Mouse (Mus musculus) ES-CJ7 (cell line): ENCODE measurements around the gene Tmem200b.

ENCODE experiments used
- DNase-seq: peaks from one replicate; pipeline ENCODE4 v3.0.0; 2011; ENCODE audit warnings: low read depth, low spot score

Tmem200b gene

DNA sequence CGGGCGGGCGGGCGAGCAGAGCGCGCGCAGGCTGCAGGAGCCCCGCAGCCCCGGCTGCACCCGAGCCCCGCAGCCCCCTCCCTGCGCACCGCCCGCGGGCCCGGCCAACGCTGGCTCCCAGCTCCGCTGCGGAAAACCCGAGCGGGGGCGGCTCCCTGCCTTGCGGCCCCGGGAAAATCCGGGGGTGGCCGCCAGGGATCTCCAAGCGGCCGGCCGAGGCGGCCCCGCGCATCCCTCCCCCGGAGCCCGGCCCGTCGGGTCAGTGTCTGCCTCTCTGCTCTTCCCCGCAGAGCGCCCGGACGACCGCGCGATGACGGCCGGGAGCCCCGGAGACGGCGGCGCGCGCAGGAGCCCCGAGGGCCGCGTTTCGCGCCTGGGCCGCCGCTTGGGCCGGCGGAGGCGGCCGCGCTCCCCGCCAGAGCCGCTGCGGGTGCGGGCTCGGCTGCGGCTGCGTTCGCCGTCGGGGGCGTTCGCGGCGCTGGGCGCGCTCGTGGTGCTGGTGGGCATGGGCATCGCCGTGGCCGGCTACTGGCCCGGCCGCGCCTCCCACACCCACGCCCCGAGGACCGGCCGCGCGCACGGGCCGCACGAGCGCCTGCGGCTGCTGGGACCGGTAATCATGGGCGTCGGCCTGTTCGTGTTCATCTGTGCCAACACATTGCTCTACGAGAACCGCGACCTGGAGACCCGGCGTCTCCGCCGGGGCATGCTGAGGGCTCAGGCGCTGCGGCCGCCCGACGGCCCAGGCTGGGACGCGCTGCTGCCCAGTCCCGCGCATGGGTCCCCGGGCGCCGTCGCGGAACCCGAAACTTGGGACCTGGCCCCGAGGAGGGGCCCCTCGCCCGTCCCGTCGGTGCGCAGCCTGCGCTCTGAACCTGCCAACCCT lies at the start of gene Tmem200b:
Tmem200b (plus strand) TSS at position 311 of the 886 bp plus-strand sequence.
- DNase-seq: no peak

DNA sequence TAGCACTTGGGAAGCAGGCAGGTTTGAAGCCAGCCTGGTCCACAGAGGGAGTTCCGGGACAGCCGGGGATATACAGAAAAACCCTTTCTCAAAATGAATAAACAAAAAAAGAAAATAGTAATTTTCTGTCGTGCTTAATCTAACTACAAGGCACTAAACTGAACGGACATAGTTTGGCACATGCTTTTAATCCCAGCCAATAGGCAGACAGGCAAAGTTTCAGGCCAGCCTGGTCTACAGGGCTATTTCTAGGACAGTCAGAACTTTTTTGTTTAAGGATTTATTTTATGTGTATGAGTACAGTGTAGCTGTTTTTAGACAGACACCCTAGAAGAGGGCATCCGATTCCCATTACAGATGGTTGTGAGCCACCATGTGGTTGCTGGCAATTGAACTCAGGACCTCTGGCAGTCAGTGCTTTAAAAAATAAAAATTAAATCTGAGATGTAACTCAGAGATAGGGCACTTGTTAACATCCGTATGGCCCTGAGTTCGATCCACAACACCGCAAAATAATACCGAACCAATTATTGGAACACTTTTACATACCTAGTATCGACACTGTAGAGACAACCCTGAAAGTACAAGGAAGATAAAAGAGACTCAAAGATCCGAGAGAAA lies 48.8 kb upstream of the Tmem200b start:
- DNase-seq: no peak

DNA sequence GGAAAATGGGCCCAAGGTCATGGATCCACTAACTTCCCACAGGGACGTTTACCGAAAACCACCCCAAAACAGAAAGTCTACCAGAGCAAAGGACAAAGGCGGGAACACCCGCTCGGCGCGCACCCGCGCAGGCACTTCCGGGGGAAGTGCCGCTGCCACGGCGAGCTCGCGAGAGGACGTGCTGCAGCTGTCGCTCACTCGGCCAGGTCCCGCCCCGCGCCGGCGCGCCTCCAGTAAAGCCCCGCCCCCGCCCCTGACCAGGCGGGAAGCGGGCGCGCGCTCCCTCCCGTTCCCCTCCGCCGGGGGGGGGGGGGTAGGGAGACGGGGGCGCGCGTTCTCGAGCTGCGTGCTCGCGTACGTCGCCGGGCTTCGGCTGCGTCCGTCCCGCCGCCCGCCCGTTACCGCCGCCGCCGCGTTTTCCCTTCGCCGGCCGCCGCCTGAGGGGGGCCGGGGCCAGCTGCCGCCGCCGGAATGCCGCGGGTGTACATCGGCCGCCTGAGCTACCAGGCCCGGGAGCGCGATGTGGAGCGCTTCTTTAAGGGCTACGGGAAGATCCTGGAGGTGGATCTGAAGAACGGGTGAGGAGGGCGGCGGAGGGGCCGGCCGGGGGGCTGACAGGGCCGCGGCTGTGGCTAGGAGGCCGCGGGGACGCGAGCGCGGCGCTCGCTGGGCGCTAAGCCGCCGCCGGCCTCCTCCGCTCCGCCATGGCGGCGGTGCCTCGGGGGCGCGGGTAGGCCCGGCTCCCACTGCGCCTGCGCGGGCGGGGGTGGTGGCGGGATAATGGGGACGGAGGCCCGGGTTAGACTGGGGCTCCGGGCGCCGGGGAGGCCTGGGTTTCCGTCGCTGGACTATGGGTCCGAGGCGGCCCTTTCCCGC lies 48.0 kb upstream of the Tmem200b start, which contains the start of gene Srsf4:
Srsf4 (plus strand) TSS at position 325 of the 876 bp plus-strand sequence.
- peak; percentile 95 for DNase-seq

DNA sequence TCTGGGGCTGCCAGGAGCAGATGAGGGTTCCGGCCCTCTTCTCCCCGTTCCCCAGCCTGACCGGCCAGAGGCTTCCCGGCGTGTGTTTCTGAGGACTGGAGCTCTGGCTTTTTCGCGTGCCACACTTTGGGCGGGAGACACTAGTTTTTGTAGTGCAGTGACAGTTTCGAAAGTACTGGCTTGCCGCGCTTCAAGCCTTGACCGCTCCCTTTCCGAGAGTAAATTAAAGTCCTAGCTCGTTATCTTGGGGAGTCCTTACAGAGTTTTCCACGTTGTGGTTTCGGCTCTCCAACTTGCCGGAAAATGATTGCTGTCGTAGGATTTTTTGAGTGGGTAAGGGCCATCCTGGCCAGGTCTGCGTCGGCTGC lies 47.4 kb upstream of the Tmem200b start:
- no peak for DNase-seq

DNA sequence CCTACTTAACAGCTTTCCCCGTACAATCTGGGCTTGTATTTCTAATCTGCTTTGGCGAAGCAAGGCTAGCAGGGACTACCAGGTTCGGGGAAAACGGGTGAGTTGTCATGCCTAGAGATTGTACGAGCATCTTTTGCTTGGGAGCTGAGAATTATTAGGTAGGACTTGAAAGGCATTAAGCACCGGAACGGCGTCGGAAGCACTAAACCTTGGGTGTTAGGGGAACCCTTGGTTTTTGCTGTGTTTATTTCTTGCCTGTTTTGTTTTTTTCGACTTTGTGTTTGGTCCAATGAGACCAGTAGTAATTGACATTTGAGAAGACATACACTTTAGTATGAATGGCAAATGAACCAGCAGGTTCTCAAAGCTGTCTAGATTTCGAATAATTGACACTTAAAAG lies 47.0 kb upstream of the Tmem200b start:
- no peak for DNase-seq

DNA sequence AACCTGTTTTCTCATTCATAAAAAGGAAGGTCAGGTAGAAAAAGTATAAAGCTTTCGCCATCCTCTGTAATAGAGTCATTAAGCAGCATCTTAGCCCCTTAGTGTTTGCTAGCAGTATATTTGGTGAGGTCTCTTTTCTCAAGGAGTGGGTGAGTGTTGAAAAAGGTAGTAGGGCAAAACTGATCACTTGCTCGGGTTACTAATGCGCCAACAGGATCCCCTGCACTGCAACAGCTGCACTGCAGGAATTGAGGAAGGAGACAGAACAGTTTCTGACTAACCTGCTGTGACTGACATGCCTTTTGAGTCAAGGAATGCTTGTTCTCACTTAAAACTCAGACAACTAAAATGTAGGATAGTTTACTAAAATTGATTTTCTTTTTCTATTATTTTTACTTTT lies 46.3 kb upstream of the Tmem200b start:
- no peak for DNase-seq

DNA sequence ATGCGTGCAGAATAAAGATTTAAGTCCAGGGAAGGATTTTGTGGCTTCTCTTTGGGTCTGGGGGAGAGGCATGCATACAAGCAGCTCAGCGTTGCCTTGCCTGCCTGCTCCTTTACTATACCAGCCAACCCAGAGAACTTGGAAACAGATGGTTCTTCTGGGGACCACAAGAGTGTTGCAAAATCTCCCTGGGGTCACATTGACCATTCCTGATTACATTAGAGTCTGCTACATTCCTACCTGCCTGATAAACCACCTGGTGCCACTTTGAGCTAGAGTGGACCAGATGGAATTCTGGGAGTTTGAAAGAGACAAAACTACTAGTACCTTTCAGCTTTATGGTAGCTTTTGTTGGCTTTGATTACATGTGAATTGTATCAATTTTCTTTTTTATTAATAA lies 44.7 kb upstream of the Tmem200b start:
- DNase-seq: no peak

DNA sequence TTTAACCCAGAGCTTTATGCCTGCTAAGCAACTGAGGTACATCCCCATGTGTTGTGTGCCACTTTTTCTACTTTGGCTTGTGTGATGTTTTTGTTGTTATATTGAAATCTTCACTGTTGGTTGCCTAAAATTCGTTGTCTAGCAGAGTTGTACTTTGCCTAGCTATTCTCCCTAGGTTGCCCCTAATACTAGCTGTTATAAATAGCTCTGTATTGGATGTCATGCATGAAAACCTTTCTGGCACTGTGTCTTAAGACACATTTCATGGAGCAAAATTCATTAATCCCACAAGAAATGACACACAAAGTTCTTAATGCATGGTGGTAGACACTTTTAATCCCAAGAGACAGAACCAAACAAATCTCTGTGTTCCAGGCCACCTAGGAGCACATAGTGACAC lies 41.9 kb upstream of the Tmem200b start:
- DNase-seq: no peak

DNA sequence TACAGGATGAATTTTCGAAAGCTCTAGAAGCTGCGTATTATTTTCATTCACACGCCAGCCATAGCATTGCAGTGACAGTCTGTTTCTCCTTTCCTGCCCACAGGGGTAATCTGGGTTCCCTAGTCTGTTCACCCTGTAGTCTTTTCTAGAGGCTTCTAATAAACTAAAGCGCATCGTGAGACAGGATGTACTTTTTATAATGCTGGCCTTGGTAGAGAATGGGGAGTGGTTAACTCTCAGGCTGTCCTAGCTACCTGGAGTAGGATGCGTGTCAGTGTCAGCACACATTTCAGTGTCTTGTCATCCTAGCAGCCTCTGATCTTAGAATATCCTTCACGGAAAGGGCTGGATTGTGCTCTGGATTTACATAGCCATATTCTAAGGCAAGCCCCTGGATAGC lies 40.3 kb upstream of the Tmem200b start:
- no peak for DNase-seq

DNA sequence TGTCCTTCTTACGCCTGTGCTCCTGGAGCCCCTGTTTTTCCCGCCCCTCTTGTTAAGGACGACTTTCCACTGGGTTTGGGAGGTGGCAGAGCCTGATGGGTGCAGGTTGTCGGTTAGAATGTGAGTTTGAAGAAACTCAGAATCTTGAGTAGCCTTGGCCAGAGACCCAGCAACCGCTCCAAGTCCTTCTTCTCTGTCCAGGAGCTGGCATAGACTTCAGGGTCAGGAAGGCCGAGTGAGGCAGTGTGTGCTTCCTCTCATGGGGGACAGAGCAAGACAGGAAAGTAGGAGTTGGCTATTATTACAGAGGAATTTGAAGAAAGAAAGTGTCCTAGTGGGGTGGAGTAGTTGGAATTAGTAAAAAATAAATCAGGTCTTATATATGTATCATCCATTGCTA lies 38.0 kb upstream of the Tmem200b start:
- DNase-seq: no peak

DNA sequence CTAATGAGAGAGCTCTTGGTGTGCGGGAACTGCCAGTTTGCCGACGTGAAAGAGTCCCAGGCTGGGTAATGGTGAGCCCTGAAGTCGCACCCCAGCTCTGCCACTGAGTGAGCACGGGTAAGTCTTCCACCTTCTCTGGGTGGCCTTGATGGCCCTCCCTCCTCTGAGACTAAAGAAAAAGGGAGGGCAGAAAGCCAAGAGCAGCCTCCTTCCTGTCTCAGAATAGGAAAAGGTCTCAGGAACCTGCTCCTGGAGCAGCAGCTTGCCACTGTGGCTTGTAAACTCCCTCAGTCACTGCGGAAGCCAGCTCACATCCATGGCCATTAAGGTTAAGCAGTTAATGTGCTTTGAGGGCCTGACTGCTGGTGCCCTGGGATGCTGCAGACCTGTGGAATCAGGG lies 36.2 kb upstream of the Tmem200b start:
- no peak for DNase-seq

DNA sequence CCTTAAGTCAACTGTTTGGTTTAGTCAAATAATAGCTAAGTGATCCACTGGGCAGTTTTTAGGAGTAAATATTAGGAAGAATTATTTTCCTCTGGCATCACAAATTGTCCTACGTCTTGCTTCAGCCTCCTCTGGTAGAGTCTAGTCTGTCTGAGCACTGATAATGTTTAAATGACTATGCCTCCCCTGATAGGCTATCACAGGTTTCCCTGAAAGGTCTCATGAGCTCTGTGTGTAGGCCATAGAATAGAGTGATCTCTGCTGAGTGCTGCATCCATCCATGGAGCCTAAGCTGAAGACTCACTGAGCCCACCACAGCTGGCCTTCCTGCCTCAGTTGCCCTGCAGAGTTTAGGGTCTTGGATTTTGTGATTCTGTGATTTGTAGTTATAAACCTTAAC lies 33.0 kb upstream of the Tmem200b start:
- DNase-seq: no peak

DNA sequence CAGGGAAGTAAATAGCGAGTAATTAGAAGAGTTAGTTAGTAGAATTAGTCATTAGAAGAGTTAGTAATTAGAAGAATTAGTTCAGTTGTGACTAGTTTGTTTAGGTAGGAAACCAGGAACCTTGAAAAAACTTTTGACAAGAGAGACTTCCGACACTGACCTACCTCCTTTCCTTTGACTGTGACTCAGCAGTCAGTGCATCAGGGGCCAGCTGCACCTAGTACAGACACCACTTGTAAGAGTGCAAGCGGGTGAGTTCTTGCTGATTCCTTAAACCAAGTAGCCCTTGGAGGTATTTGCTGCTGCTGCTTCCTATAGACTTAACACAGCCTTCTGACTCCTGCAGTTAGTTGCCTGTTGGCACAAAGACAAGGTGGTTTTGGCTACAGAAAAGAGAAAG lies 30.9 kb upstream of the Tmem200b start:
- no peak for DNase-seq

DNA sequence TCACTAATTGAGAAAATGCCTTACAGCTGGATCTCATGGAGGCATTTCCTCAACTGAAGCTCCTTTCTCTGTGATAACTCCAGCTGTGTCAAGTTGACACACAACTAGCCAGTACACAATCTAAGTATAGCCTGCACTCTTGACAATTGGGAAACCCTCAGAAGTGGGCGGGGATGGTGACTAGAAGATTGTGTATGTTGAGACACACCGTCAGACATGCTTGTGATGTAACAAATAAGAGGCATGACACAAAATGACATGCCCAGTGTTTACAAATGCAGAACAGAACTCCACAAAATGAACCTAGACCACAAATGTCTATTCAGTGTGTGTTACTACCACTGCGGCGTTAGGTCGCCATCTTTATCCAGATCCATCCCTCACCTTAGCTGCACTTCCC lies 24.5 kb upstream of the Tmem200b start:
- DNase-seq: no peak

DNA sequence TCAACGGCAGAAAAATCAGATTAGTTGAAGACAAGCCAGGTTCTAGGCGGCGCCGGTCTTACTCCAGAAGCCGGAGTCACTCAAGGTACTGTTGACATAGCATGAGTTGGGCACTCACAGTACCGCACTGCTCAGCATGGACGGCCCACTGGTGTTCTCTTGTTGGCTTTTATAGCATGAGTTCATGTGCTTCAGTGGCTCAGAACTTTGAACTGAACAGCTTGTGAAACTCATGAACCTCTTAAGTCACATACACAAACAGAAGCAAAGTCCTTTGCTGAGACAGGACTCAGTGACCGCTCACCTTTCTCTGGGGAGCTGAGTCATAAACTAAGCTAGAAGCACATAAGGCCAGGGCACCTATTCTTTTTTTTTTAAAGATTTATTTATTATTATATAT lies 23.8 kb upstream of the Tmem200b start:
- DNase-seq: no peak

DNA sequence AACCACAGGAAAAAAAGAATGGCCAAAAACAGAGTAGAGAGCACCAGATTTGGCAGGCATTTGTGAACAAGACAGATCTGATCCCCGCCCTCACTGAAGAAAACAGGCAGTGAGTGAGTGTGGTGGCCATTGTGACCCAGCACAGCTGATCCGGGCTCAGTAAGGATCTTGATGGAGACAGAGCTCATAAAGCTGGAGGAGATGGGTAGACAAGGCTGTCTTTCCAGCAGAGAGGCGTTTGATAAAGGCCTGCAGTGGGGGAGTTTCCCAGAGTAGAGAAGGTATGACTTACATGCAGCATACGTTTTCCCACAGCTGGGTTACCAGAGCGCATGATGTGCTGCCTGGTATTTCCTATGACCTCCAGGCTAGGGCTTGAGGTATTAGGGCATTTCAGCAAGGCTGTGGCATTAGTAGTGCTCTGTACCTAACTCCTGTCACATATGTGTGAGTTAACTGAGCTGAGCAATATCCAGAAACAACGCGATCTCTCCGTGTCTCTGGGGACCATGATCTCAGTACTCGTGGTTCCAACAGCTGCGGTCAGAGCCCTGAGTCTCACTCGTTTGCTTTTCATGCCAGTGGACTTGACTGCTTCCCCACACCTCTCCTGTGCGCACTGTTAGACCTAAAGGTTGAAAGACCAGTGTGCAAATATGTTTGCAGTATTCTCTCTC lies 22.9 kb upstream of the Tmem200b start:
- DNase-seq: no peak

DNA sequence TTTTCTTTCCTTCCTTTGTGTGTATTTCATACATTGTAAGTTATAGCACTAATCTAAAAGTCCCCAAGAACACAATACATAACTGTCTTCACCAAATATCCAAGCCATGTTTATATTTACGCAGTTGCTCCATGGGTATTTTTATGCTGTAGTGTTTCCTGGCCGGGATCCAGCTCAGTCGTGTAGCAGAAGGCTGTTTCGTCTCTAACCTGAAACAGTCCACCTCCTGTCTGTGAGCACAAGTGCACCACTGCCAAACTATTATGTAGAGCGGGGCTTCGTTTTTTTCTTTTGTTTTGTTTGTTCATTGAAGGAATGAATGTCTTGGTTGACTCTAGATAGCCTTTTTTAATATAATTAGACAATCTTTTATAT lies 22.4 kb upstream of the Tmem200b start:
- no peak for DNase-seq

DNA sequence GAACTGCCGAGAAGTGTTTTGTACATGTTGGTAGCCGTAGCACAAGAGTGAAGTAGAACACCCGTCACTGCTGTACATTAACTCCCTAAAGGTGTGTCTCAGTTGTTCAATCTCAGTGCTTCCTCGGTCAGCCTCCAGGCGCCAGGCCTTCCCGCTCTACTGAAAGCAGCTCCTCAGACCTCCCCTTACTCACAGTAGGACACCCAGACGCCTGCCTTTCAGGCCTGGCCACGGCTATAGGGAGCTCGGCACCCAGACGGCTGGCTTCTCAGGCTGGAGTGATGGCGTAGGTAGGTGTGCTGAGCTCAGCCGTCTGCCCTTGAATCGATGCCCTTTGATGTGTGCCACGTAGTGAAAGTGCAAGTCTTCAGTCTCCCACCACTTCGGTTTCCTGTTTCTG lies 20.5 kb upstream of the Tmem200b start:
- DNase-seq: peak; percentile 31

DNA sequence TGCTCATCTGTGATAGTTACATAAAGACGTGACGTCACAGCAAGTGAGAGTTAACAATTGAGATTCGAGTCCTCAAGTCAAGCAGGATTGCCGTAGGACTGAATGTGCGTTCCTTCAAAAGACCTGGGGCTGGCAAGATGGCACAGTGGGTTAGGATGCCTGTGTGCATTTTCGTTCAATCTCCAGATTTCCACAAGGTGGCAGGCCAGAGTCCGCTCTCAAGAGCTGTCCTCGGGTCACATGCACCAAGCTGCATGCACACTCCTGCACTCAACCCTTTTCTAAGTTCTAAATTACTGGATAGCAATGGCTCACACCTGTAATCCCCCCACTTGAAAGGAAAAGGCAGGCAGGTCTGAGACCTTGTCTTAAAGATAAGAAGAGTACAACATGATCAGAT lies 17.1 kb upstream of the Tmem200b start:
- peak; percentile 70 for DNase-seq

DNA sequence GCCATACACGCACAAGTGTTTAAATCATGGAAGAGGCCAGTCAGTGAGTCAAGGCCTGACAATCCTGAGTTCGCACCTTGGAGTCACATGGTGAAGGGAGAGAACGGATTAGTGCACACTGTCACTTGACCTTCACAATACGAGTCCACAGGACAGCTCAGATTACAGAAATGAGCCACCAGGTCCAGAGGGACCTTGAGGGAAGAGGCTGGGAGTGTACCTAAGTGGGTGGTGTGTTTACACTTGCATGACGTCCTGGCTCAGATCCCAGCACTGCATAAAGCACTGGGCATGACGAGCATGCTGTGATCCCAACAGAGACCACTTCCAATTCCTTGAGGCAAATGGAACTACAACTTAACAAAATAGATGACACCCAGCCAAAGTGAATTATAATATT lies 15.1 kb upstream of the Tmem200b start:
- DNase-seq: no peak

DNA sequence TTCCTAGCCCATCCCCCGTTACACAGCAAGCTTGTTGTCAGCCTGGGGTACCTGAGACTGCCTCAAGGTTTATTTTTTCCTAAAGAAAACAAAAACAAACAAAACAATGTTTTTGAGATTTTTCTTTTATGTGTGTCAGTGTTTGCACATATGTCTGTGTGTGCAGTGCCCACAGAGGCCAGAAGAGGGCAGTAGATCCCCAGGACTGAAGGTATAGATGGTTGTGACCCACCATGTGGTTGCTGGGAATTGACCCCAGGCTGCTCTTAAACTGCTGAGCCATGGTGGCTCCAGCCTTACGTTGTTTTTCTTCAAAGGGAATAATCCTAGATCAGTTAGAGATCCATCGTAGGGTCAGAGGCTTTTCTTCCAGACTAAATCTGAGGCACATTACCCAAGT lies 13.7 kb upstream of the Tmem200b start:
- DNase-seq: peak; percentile 62
